Mouse (Mus musculus): ENCODE measurements at regions not wholly inside any gene's neighbourhood (a gene's known extent, or its start where the extent isn't known, plus 50 kb on each side); places are given as distances from the start of the nearest gene placed in this dataset.
"Not testable (repeated sequence)": the region's sequence is repeated elsewhere in the genome, so short reads cannot be mapped to it uniquely, and the experiment has no call there.

GRCm38 (mm10) chr14:73453164-73453563 is 56.7 kb upstream of the Med4 start:
- ATAC-seq (ENCODE audit: insufficient read depth), result no peak
- H3K9me3 ChIP-seq (replicated peaks), result no peaks in the 10 kb centered on the region
- H3K9ac ChIP-seq, result no peak overlapping the region
- H3K36me3 ChIP-seq (replicated peaks), result no peaks in the 10 kb centered on the region
- WGBS (ENCODE audit: insufficient replicate concordance), result 59% methylated on average over 12 of the region's 12 CpGs
- H3K4me3 ChIP-seq (replicated peaks), result no peak overlapping the region
- H3K27me3 ChIP-seq, result no peaks in the 10 kb centered on the region
- H3K27ac ChIP-seq (replicated peaks), result no peak overlapping the region
- H3K4me2 ChIP-seq, result no peak overlapping the region
- H3K4me1 ChIP-seq (replicated peaks), result 0 out of 2 replicates have a peak, but pooled peaks cover 2% of the 10 kb centered on the region

- Histone ChIP-seq H3K27ac (replicated peaks) (no peak overlapping the region), H3K27me3 (no peaks in the 10 kb centered on the region), H3K9me3 (replicated peaks) (no peaks in the 10 kb centered on the region), H3K4me2 (no peak overlapping the region), H3K9ac (no peak overlapping the region), H3K4me3 (replicated peaks) (no peak overlapping the region), H3K36me3 (replicated peaks) (no peaks in the 10 kb centered on the region), H3K4me1 (replicated peaks) (0 out of 2 replicates have a peak, but pooled peaks cover 2% of the 10 kb centered on the region)
- no peak; the same call in 1 of the 2 replicates for ATAC-seq (ENCODE audit: insufficient read depth)
- WGBS (ENCODE audit: insufficient replicate concordance), result 64% methylated on average over 7 of the region's 7 CpGs
These were observed 57.3 kb upstream of the Med4 start for GRCm38 (mm10) chr14:73452321-73453082.

- no peaks in the 10 kb centered on the region for H3K27me3 ChIP-seq
- 0 out of 2 replicates have a peak, but pooled peaks cover 7% of the 10 kb centered on the region for H3K4me1 ChIP-seq (replicated peaks)
- no peaks in the 10 kb centered on the region for H3K36me3 ChIP-seq (replicated peaks)
- no peak for ATAC-seq (ENCODE audit: insufficient read depth)
- H3K9me3 ChIP-seq (replicated peaks), result no peaks in the 10 kb centered on the region
- H3K4me3 ChIP-seq (replicated peaks), result no peak overlapping the region
- H3K9ac ChIP-seq, result no peak overlapping the region
- H3K27ac ChIP-seq (replicated peaks), result no peak overlapping the region
- H3K4me2 ChIP-seq, result no peak overlapping the region
- 48% methylated on average over 9 of the region's 9 CpGs for WGBS (ENCODE audit: insufficient replicate concordance)
These were observed 58.4 kb upstream of the Med4 start for GRCm38 (mm10) chr14:73451291-73452045.

- no peak overlapping the region for H3K27ac ChIP-seq (replicated peaks)
These were observed 59.8 kb upstream of the Med4 start for GRCm38 (mm10) chr14:73449901-73450495.

GRCm38 (mm10) chr14:73449111-73449510 is 60.7 kb upstream of the Med4 start:
- ATAC-seq (ENCODE audit: insufficient read depth), result no peak
- Histone ChIP-seq H3K36me3 (replicated peaks) (no peaks in the 10 kb centered on the region), H3K9me3 (replicated peaks) (no peaks in the 10 kb centered on the region), H3K4me3 (replicated peaks) (no peak overlapping the region), H3K9ac (no peak overlapping the region), H3K4me2 (no peak overlapping the region), H3K4me1 (replicated peaks) (peaks cover 25% of the 10 kb centered on the region), H3K27me3 (no peaks in the 10 kb centered on the region), H3K27ac (replicated peaks) (no peak overlapping the region)
- 65% methylated on average over 10 of the region's 10 CpGs for WGBS (ENCODE audit: insufficient replicate concordance)

More at GRCm38 (mm10) chr14:73449901-73450495, 59.8 kb upstream of the Med4 start:
- no peak overlapping the region for H3K9ac ChIP-seq
- H3K36me3 ChIP-seq (replicated peaks), result no peaks in the 10 kb centered on the region
- 69% methylated on average over 6 of the region's 6 CpGs for WGBS (ENCODE audit: insufficient replicate concordance)
- no peak for ATAC-seq (ENCODE audit: insufficient read depth)
- no peak overlapping the region for H3K4me3 ChIP-seq (replicated peaks)
- H3K4me2 ChIP-seq, result no peak overlapping the region
- H3K9me3 ChIP-seq (replicated peaks), result no peaks in the 10 kb centered on the region
- no peaks in the 10 kb centered on the region for H3K27me3 ChIP-seq
- H3K4me1 ChIP-seq (replicated peaks), result peaks cover 20% of the 10 kb centered on the region

GRCm38 (mm10) chr14:73445508-73446256 is 60.6 kb upstream of the Itm2b start:
- H3K27ac ChIP-seq (replicated peaks), result peak overlapping the region; percentile 67
- WGBS (ENCODE audit: insufficient replicate concordance), result 43% methylated on average over 6 of the region's 6 CpGs
- H3K9me3 ChIP-seq (replicated peaks), result no peaks in the 10 kb centered on the region
- H3K4me2 ChIP-seq, result no peak overlapping the region
- H3K36me3 ChIP-seq (replicated peaks), result no peaks in the 10 kb centered on the region
- no peak overlapping the region for H3K4me3 ChIP-seq (replicated peaks)
- no peak overlapping the region for H3K9ac ChIP-seq
- ATAC-seq (ENCODE audit: insufficient read depth), result peak; percentile 64
- H3K27me3 ChIP-seq, result no peaks in the 10 kb centered on the region
- peaks cover 26% of the 10 kb centered on the region for H3K4me1 ChIP-seq (replicated peaks)

- no peak for ATAC-seq (ENCODE audit: insufficient read depth)
- H3K9me3 ChIP-seq (replicated peaks), result no peaks in the 10 kb centered on the region
- no peaks in the 10 kb centered on the region for H3K27me3 ChIP-seq
- H3K36me3 ChIP-seq (replicated peaks), result no peaks in the 10 kb centered on the region
- H3K9ac ChIP-seq, result no peak overlapping the region
- H3K4me1 ChIP-seq (replicated peaks), result peaks cover 26% of the 10 kb centered on the region
- H3K27ac ChIP-seq (replicated peaks), result peak overlapping the region; percentile 33; the same call in 1 of the 2 replicates
- no peak overlapping the region for H3K4me3 ChIP-seq (replicated peaks)
- 35% methylated on average over 3 of the region's 3 CpGs for WGBS (ENCODE audit: insufficient replicate concordance)
- no peak overlapping the region for H3K4me2 ChIP-seq
These were observed 59.6 kb upstream of the Itm2b start for GRCm38 (mm10) chr14:73444733-73445132.

- no peaks in the 10 kb centered on the region for H3K27me3 ChIP-seq
- H3K36me3 ChIP-seq (replicated peaks), result no peaks in the 10 kb centered on the region
- ATAC-seq (ENCODE audit: insufficient read depth), result no peak
- H3K9me3 ChIP-seq (replicated peaks), result no peaks in the 10 kb centered on the region
- no peak overlapping the region for H3K4me2 ChIP-seq
- H3K9ac ChIP-seq, result no peak overlapping the region
- no peak overlapping the region for H3K4me3 ChIP-seq (replicated peaks)
- 36% methylated on average over 7 of the region's 7 CpGs for WGBS (ENCODE audit: insufficient replicate concordance)
- H3K4me1 ChIP-seq (replicated peaks), result peaks cover 25% of the 10 kb centered on the region
- 0 out of 2 replicates have a peak overlapping the region, but pooled peaks have one; percentile 19 for H3K27ac ChIP-seq (replicated peaks)
These were observed 57.0 kb upstream of the Itm2b start for GRCm38 (mm10) chr14:73441951-73442716.

- not testable (repeated sequence) for H3K36me3 ChIP-seq (replicated peaks); H3K27me3 ChIP-seq; H3K27ac ChIP-seq (replicated peaks); H3K4me3 ChIP-seq (replicated peaks); H3K4me2 ChIP-seq; ATAC-seq (ENCODE audit: insufficient read depth); H3K9me3 ChIP-seq (replicated peaks); H3K9ac ChIP-seq
- H3K4me1 ChIP-seq (replicated peaks), result peaks cover 20% of the 10 kb centered on the region
- WGBS (ENCODE audit: insufficient replicate concordance), result 47% methylated on average over 1 of the region's 1 CpGs
These were observed 56.3 kb upstream of the Itm2b start for GRCm38 (mm10) chr14:73441206-73441950.

Data from liver, embryonic 15.5 days (tissue).